Mouse (Mus musculus) mature B cell (primary cell): ENCODE results near the gene Fan1.

Experiments used
- in situ Hi-C: fragments of 300-500 bp; cut with MboI; formaldehyde crosslinking; loops from 2 replicates; pipeline ENCODE4 v1.14.3; 2019

Fan1 gene

GRCm38 (mm10) chr7:64331309-64331708, 42.6 kb downstream of the Fan1 start:
- in situ Hi-C loops: no loop called here

DNA sequence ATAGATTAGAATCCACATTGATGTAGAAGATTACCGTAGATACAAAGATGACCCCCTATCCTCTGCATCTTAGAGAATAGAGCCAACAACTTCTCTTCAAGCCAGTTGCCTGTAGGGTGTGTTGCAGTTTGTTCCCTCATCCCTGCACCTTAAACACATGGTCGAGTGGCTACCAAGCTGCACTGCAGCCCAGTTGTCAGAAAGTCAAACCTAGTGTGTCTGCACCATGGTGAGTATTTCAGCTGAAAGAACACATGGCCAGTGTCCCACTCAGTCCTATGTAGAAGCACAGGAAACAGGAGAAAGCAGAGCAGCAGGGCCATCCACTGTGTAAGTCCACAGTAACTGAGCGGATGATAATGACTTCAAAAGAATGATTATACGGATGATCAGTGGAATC, 46.4 kb downstream of the Fan1 start:
- in situ Hi-C loops: loop anchor here (10.0 kb wide), 1 partner anchor 573 kb away; no protein-coding TSS in a partner anchor

DNA sequence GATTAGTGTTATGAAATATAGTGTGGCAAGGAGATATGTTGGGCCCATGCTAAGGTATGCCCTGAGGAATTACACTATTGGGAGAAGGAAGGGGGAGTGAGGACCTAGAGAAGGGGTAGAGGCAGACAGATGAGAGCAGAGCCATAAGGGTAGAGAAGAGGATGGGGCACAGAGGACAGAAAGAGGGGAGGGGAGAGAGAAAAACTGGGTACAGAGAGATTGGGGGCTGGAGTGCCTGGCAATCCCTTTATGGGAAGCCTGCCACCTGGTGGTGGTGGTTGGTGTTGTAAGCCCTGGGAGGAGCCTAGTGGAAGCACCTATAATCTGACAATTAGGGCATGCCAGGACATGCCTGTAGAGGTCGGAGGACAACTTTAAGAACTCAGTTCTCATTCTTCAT, 47.0 kb downstream of the Fan1 start:
- in situ Hi-C loops: loop anchor here (10.0 kb wide), 1 partner anchor 572 kb away; no protein-coding TSS in a partner anchor

DNA sequence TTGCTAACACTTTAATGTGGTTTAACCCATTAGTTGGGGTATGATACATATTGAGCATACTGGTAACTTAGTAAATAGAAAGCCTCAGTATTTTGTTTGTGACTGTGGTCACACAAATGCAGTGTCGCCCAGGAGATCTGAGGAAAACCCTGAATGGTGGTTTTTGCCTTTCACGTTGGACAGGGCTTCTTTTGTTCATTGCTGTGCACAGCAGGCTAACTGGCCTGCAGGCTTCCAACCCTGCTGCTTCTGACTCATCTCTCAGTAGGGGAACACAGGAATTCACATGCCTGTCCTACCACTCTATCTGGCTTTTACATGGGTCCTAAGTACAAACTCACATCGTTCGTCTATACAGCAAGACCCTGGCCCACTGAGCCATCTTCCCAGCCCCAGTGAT, 52.2 kb downstream of the Fan1 start:
- in situ Hi-C loops: loop anchor here (10.0 kb wide), 1 partner anchor 567 kb away; no protein-coding TSS in a partner anchor

- in situ Hi-C loops: loop anchor here (10.0 kb wide), 1 partner anchor 566 kb away; no protein-coding TSS in a partner anchor
Measured at GRCm38 (mm10) chr7:64321125-64321524, 52.8 kb downstream of the Fan1 start.

DNA sequence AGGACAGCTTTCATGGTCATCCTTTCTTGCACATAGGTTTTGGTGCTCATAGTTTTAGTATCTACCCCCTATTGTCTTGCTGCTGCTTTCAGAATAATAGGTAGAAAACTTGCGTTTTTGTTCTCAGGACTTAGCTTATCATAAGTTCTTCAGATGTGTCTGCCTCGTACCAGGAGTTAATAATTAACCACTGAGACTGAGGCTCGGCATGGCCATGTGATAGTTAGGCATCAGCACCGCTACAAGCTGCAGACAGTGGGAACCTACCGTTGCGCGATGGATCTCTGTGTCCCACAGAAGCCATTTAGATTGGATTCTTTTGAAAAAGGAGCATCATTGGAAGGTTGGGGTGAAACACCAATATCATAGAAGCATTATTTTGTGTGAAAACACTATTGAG, 61.1 kb downstream of the Fan1 start:
- in situ Hi-C loops: no loop called here

GRCm38 (mm10) chr7:64310756-64311155, 63.1 kb downstream of the Fan1 start:
- in situ Hi-C loops: no loop called here

DNA sequence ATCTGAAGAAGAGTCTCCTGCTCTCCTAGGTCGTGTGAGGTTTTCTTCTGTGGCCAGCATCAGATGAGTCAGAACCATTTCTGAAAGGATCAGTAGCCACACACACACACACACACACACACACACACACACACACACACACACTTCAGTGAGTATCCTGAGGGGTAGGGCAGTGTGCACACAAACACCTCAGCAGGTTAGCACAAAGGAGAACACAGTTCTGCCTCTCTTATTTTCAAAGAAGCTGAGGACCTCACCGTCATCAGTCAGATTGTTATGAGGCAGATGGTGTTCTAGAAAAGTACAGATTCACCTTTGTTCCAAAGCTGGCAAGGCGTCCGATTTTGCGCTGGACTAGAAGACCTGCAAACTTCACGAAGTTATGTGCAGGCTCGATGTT, 63.7 kb downstream of the Fan1 start:
- in situ Hi-C loops: no loop called here
